Mouse (Mus musculus): Measurements from ENCODE around the gene Efhd1.

Efhd1 gene

GRCm38 (mm10) chr1:87270204-87270603 lies 6.0 kb downstream of the Efhd1 start:
- DNase-seq (ENCODE audit: inconsistent ontology term) = no peak

GRCm38 (mm10) chr1:87270641-87271467 lies 6.7 kb downstream of the Efhd1 start:
- DNase-seq (ENCODE audit: inconsistent ontology term) = peak; percentile 57

GRCm38 (mm10) chr1:87271596-87271995 lies 7.4 kb downstream of the Efhd1 start:
- no peak for DNase-seq (ENCODE audit: inconsistent ontology term)

GRCm38 (mm10) chr1:87272462-87272861 lies 8.3 kb downstream of the Efhd1 start:
- no peak for DNase-seq (ENCODE audit: inconsistent ontology term)

GRCm38 (mm10) chr1:87273514-87273942 lies 9.4 kb downstream of the Efhd1 start:
- DNase-seq (ENCODE audit: inconsistent ontology term) = peak; percentile 89

GRCm38 (mm10) chr1:87274134-87274533 lies 10.0 kb downstream of the Efhd1 start:
- no peak for DNase-seq (ENCODE audit: inconsistent ontology term)

- DNase-seq (ENCODE audit: inconsistent ontology term) = no peak
These were observed 11.0 kb downstream of the Efhd1 start for GRCm38 (mm10) chr1:87275151-87275550.

GRCm38 (mm10) chr1:87276056-87276455 lies 11.9 kb downstream of the Efhd1 start:
- no peak for DNase-seq (ENCODE audit: inconsistent ontology term)

GRCm38 (mm10) chr1:87280281-87280680 lies 16.1 kb downstream of the Efhd1 start:
- DNase-seq (ENCODE audit: inconsistent ontology term) = no peak

- no peak for DNase-seq (ENCODE audit: inconsistent ontology term)
These were observed 17.6 kb downstream of the Efhd1 start for GRCm38 (mm10) chr1:87281599-87282412.

GRCm38 (mm10) chr1:87282413-87282788 lies 18.2 kb downstream of the Efhd1 start:
- DNase-seq (ENCODE audit: inconsistent ontology term) = no peak

GRCm38 (mm10) chr1:87283410-87283960 lies 19.3 kb downstream of the Efhd1 start:
- no peak for DNase-seq (ENCODE audit: inconsistent ontology term)

GRCm38 (mm10) chr1:87287105-87287504 lies 22.9 kb downstream of the Efhd1 start:
- DNase-seq (ENCODE audit: inconsistent ontology term) = peak; percentile 90

- peak; percentile 31 for DNase-seq (ENCODE audit: inconsistent ontology term)
These were observed 27.3 kb downstream of the Efhd1 start for GRCm38 (mm10) chr1:87291416-87291815.

GRCm38 (mm10) chr1:87292420-87293190 lies 28.4 kb downstream of the Efhd1 start:
- peak; percentile 89 for DNase-seq (ENCODE audit: inconsistent ontology term)

GRCm38 (mm10) chr1:87294063-87294710 lies 30.0 kb downstream of the Efhd1 start:
- DNase-seq (ENCODE audit: inconsistent ontology term) = no peak

GRCm38 (mm10) chr1:87294951-87295350 lies 30.8 kb downstream of the Efhd1 start:
- no peak for DNase-seq (ENCODE audit: inconsistent ontology term)

GRCm38 (mm10) chr1:87297346-87297925 lies 33.3 kb downstream of the Efhd1 start:
- no peak for DNase-seq (ENCODE audit: inconsistent ontology term)

- DNase-seq (ENCODE audit: inconsistent ontology term) = no peak
These were observed 36.5 kb downstream of the Efhd1 start for GRCm38 (mm10) chr1:87300360-87301286.

GRCm38 (mm10) chr1:87301971-87302370 lies 37.8 kb downstream of the Efhd1 start:
- no peak for DNase-seq (ENCODE audit: inconsistent ontology term)
